Mouse (Mus musculus): ENCODE measurements around the gene Ripply2. TPM values are rescaled to one million over a fixed set of nuclear protein-coding genes. Genes with fewer than 3 reads are reported as not detected.

Ripply2 gene
- polyA plus RNA-seq, 1 experiment = not detected

GRCm38 (mm10) chr9:86985105-86985504 lies 30.2 kb upstream of the Ripply2 start:
- no peaks in the 10 kb centered on the region for H3K9me3 ChIP-seq (ENCODE audit: control insufficient read depth, low read length)
- no peaks in the 10 kb centered on the region for H3K36me3 ChIP-seq (ENCODE audit: control insufficient read depth)
- H3K4me3 ChIP-seq (replicated peaks) = no peak overlapping the region
- TF ChIP-seq TAL1 (IDR thresholded peaks at IDR 0.05; ENCODE audit: low read length) (no peak), GATA1 (IDR thresholded peaks at IDR 0.05; ENCODE audit: low read length) (no peak)
- no peaks in the 10 kb centered on the region for H3K4me1 ChIP-seq (ENCODE audit: control insufficient read depth)
- no peaks in the 10 kb centered on the region for H3K27me3 ChIP-seq (ENCODE audit: control insufficient read depth)

- Histone ChIP-seq H3K9me3 (ENCODE audit: control insufficient read depth, low read length) (no peaks in the 10 kb centered on the region), H3K27me3 (ENCODE audit: control insufficient read depth) (no peaks in the 10 kb centered on the region), H3K4me3 (replicated peaks) (no peak overlapping the region), H3K36me3 (ENCODE audit: control insufficient read depth) (no peaks in the 10 kb centered on the region), H3K4me1 (ENCODE audit: control insufficient read depth) (no peaks in the 10 kb centered on the region)
- TF ChIP-seq GATA1 (IDR thresholded peaks at IDR 0.05; ENCODE audit: low read length) = no peak
- TF ChIP-seq TAL1 (IDR thresholded peaks at IDR 0.05; ENCODE audit: low read length) = no peak
Measured at GRCm38 (mm10) chr9:86986703-86987296, 28.5 kb upstream of the Ripply2 start.

GRCm38 (mm10) chr9:86989822-86990221 lies 25.5 kb upstream of the Ripply2 start:
- Histone ChIP-seq H3K36me3 (ENCODE audit: control insufficient read depth) (no peaks in the 10 kb centered on the region), H3K9me3 (ENCODE audit: control insufficient read depth, low read length) (no peaks in the 10 kb centered on the region), H3K4me1 (ENCODE audit: control insufficient read depth) (no peaks in the 10 kb centered on the region), H3K4me3 (replicated peaks) (no peak overlapping the region), H3K27me3 (ENCODE audit: control insufficient read depth) (no peaks in the 10 kb centered on the region)
- TF ChIP-seq TAL1 (IDR thresholded peaks at IDR 0.05; ENCODE audit: low read length) (no peak), GATA1 (IDR thresholded peaks at IDR 0.05; ENCODE audit: low read length) (no peak)

- no peak overlapping the region for H3K4me3 ChIP-seq (replicated peaks)
- no peaks in the 10 kb centered on the region for H3K4me1 ChIP-seq (ENCODE audit: control insufficient read depth)
- no peak for TF ChIP-seq TAL1 (IDR thresholded peaks at IDR 0.05; ENCODE audit: low read length)
- no peak for TF ChIP-seq GATA1 (IDR thresholded peaks at IDR 0.05; ENCODE audit: low read length)
- H3K27me3 ChIP-seq (ENCODE audit: control insufficient read depth) = no peaks in the 10 kb centered on the region
- H3K9me3 ChIP-seq (ENCODE audit: control insufficient read depth, low read length) = no peaks in the 10 kb centered on the region
- H3K36me3 ChIP-seq (ENCODE audit: control insufficient read depth) = no peaks in the 10 kb centered on the region
Measured at GRCm38 (mm10) chr9:86991758-86992157, 23.6 kb upstream of the Ripply2 start.

- H3K4me1 ChIP-seq (ENCODE audit: control insufficient read depth) = no peaks in the 10 kb centered on the region
- no peaks in the 10 kb centered on the region for H3K36me3 ChIP-seq (ENCODE audit: control insufficient read depth)
- no peaks in the 10 kb centered on the region for H3K27me3 ChIP-seq (ENCODE audit: control insufficient read depth)
- TF ChIP-seq GATA1 (IDR thresholded peaks at IDR 0.05; ENCODE audit: low read length) = no peak
- no peak for TF ChIP-seq TAL1 (IDR thresholded peaks at IDR 0.05; ENCODE audit: low read length)
- H3K4me3 ChIP-seq (replicated peaks) = no peak overlapping the region
- H3K9me3 ChIP-seq (ENCODE audit: control insufficient read depth, low read length) = no peaks in the 10 kb centered on the region
Measured at GRCm38 (mm10) chr9:86997046-86997691, 18.2 kb upstream of the Ripply2 start.

GRCm38 (mm10) chr9:86999956-87000582 lies 15.3 kb upstream of the Ripply2 start:
- no peaks in the 10 kb centered on the region for H3K27me3 ChIP-seq (ENCODE audit: control insufficient read depth)
- TF ChIP-seq GATA1 (IDR thresholded peaks at IDR 0.05; ENCODE audit: low read length) = no peak
- TF ChIP-seq TAL1 (IDR thresholded peaks at IDR 0.05; ENCODE audit: low read length) = no peak
- no peaks in the 10 kb centered on the region for H3K4me1 ChIP-seq (ENCODE audit: control insufficient read depth)
- H3K4me3 ChIP-seq (replicated peaks) = no peak overlapping the region
- H3K9me3 ChIP-seq (ENCODE audit: control insufficient read depth, low read length) = no peaks in the 10 kb centered on the region
- H3K36me3 ChIP-seq (ENCODE audit: control insufficient read depth) = no peaks in the 10 kb centered on the region

- no peaks in the 10 kb centered on the region for H3K36me3 ChIP-seq (ENCODE audit: control insufficient read depth)
- H3K4me3 ChIP-seq (replicated peaks) = no peak overlapping the region
- no peak for TF ChIP-seq TAL1 (IDR thresholded peaks at IDR 0.05; ENCODE audit: low read length)
- no peak for TF ChIP-seq GATA1 (IDR thresholded peaks at IDR 0.05; ENCODE audit: low read length)
- no peaks in the 10 kb centered on the region for H3K9me3 ChIP-seq (ENCODE audit: control insufficient read depth, low read length)
- no peaks in the 10 kb centered on the region for H3K27me3 ChIP-seq (ENCODE audit: control insufficient read depth)
- H3K4me1 ChIP-seq (ENCODE audit: control insufficient read depth) = no peaks in the 10 kb centered on the region
Measured at GRCm38 (mm10) chr9:87004701-87005434, 10.5 kb upstream of the Ripply2 start.

- no peak for TF ChIP-seq GATA1 (IDR thresholded peaks at IDR 0.05; ENCODE audit: low read length)
- TF ChIP-seq TAL1 (IDR thresholded peaks at IDR 0.05; ENCODE audit: low read length) = no peak
- H3K4me3 ChIP-seq (replicated peaks) = no peak overlapping the region
- no peaks in the 10 kb centered on the region for H3K4me1 ChIP-seq (ENCODE audit: control insufficient read depth)
- H3K9me3 ChIP-seq (ENCODE audit: control insufficient read depth, low read length) = no peaks in the 10 kb centered on the region
- no peaks in the 10 kb centered on the region for H3K27me3 ChIP-seq (ENCODE audit: control insufficient read depth)
- H3K36me3 ChIP-seq (ENCODE audit: control insufficient read depth) = no peaks in the 10 kb centered on the region
Measured at GRCm38 (mm10) chr9:87005435-87005779, 9.9 kb upstream of the Ripply2 start.

- H3K4me3 ChIP-seq (replicated peaks) = no peak overlapping the region
- TF ChIP-seq TAL1 (IDR thresholded peaks at IDR 0.05; ENCODE audit: low read length) (no peak), GATA1 (IDR thresholded peaks at IDR 0.05; ENCODE audit: low read length) (no peak)
Measured at GRCm38 (mm10) chr9:87008507-87008906, 6.8 kb upstream of the Ripply2 start.

More at GRCm38 (mm10) chr9:87008507-87008906, 6.8 kb upstream of the Ripply2 start:
- Histone ChIP-seq H3K27me3 (ENCODE audit: control insufficient read depth) (peaks cover 6% of the 10 kb centered on the region; the same call in 1 of the 2 replicates), H3K36me3 (ENCODE audit: control insufficient read depth) (no peaks in the 10 kb centered on the region), H3K4me1 (ENCODE audit: control insufficient read depth) (no peaks in the 10 kb centered on the region), H3K9me3 (ENCODE audit: control insufficient read depth, low read length) (no peaks in the 10 kb centered on the region)
